Comparison of ENCODE assay signal across 8 mouse cellular contexts in genomic region chr19:32211293-32211585, GRCm38 (mm10).
A peak's percentile ranks its signal among the peaks of the same experiment; 100 is the strongest.
DNase-seq lines count a peak whose midpoint lies in the region; ATAC-seq and TF ChIP-seq lines count a peak whose summit lies in the region.

No protein-coding gene starts in this region.

- no peak overlapping the region; the same call in 1 of the 2 replicates for H3K4me2 ChIP-seq in midbrain, postnatal 0 days (ENCODE audit: low read depth, low read length, poor library complexity, severe bottlenecking)
- H3K4me2 ChIP-seq in stomach, embryonic 15.5 days, result peak overlapping the region; percentile 84

- ATAC-seq in cerebellum, adult (ENCODE audit: insufficient number of reproducible peaks, low FRiP score, low TSS enrichment), result peak; percentile 32; the same call in 1 of the 2 replicates
- ATAC-seq in midbrain, postnatal 0 days (ENCODE audit: low FRiP score), result no peak
- ATAC-seq in stomach, embryonic 15.5 days (ENCODE audit: insufficient read depth, low FRiP score, low read depth), result peak; percentile 28

- peak overlapping the region; percentile 55 for H3K4me3 ChIP-seq in midbrain, embryonic 10.5 days
- H3K4me3 ChIP-seq in midbrain, postnatal 0 days (ENCODE audit: low read depth, low read length), result no peak overlapping the region
- peak overlapping the region; percentile 58 for H3K4me3 ChIP-seq in limb, embryonic 10.5 days
- H3K4me3 ChIP-seq in stomach, embryonic 15.5 days (replicated peaks), result peak overlapping the region; percentile 52

- DNase-seq in cerebellum, postnatal 25 days, result no peak
- no peak for DNase-seq in midbrain, embryonic 10.5 days (ENCODE audit: low spot score)
- no peak for DNase-seq in midbrain, postnatal 0 days (ENCODE audit: low spot score)
- DNase-seq in limb, embryonic 10.5 days (ENCODE audit: low spot score), result no peak
- no peak for DNase-seq in spleen, postnatal 36 days (ENCODE audit: low spot score in 2 of 2)
- DNase-seq in thymus, postnatal 10 days (ENCODE audit: low spot score in 2 of 2), result no peak

- TF ChIP-seq CTCF in midbrain, postnatal 0 days (IDR thresholded peaks at IDR 0.05), result no peak

- no peaks in the 10 kb centered on the region for H3K27me3 ChIP-seq in midbrain, embryonic 10.5 days (ENCODE audit: low read depth, poor library complexity, severe bottlenecking)
- H3K27me3 ChIP-seq in midbrain, postnatal 0 days (ENCODE audit: insufficient read depth, low read length), result peaks cover 5% of the 10 kb centered on the region; the same call in 1 of the 2 replicates
- H3K27me3 ChIP-seq in limb, embryonic 10.5 days (ENCODE audit: low read depth, poor library complexity, severe bottlenecking), result no peaks in the 10 kb centered on the region
- no peaks in the 10 kb centered on the region for H3K27me3 ChIP-seq in stomach, embryonic 15.5 days (replicated peaks)

- no peak overlapping the region for H3K9ac ChIP-seq in midbrain, postnatal 0 days (replicated peaks; ENCODE audit: low read length, poor library complexity, severe bottlenecking)
- peak overlapping the region; percentile 39; the same call in 1 of the 2 replicates for H3K9ac ChIP-seq in stomach, embryonic 15.5 days

- H3K4me1 ChIP-seq in midbrain, embryonic 10.5 days, result peaks cover 14% of the 10 kb centered on the region
- H3K4me1 ChIP-seq in midbrain, postnatal 0 days (ENCODE audit: insufficient read depth, low read length), result no peaks in the 10 kb centered on the region
- peaks cover 25% of the 10 kb centered on the region for H3K4me1 ChIP-seq in limb, embryonic 10.5 days
- peaks cover 5% of the 10 kb centered on the region for H3K4me1 ChIP-seq in stomach, embryonic 15.5 days

- no peaks in the 10 kb centered on the region for H3K36me3 ChIP-seq in midbrain, embryonic 10.5 days
- H3K36me3 ChIP-seq in midbrain, postnatal 0 days (ENCODE audit: insufficient read depth, low read length), result no peaks in the 10 kb centered on the region
- H3K36me3 ChIP-seq in limb, embryonic 10.5 days, result no peaks in the 10 kb centered on the region
- H3K36me3 ChIP-seq in stomach, embryonic 15.5 days, result no peaks in the 10 kb centered on the region

- no peaks in the 10 kb centered on the region for H3K9me3 ChIP-seq in midbrain, embryonic 10.5 days (replicated peaks)
- H3K9me3 ChIP-seq in midbrain, postnatal 0 days (ENCODE audit: low read length), result no peaks in the 10 kb centered on the region
- no peaks in the 10 kb centered on the region for H3K9me3 ChIP-seq in limb, embryonic 10.5 days (replicated peaks)
- H3K9me3 ChIP-seq in stomach, embryonic 15.5 days, result no peaks in the 10 kb centered on the region

- peak overlapping the region; percentile 76 for H3K27ac ChIP-seq in midbrain, embryonic 10.5 days (replicated peaks)
- H3K27ac ChIP-seq in midbrain, postnatal 0 days (ENCODE audit: low read depth, low read length), result no peak overlapping the region
- peak overlapping the region; percentile 87 for H3K27ac ChIP-seq in limb, embryonic 10.5 days
- H3K27ac ChIP-seq in stomach, embryonic 15.5 days, result peak overlapping the region; percentile 95
